Mouse (Mus musculus) embryonic facial prominence, embryonic 10.5 days (tissue): ENCODE results near the gene St5. TPM values are rescaled to one million over a fixed set of nuclear protein-coding genes. Genes with fewer than 3 reads are reported as not detected.

ENCODE experiments used
- DNase-seq: peaks from one replicate; pipeline ENCODE4 v3.0.0-alpha.2; 2017; ENCODE audit warnings: low spot score
- H3K27ac ChIP-seq: fragments of 300-500 bp; sonication (generic); replicated peaks from 2 replicates; pipeline ENCODE4 v1.5.1; 2016; ENCODE audit warnings: mild to moderate bottlenecking
- H3K27me3 ChIP-seq: fragments of 300-500 bp; sonication (generic); replicated peaks from 2 replicates; pipeline ENCODE4 v1.6.1; 2016; ENCODE audit warnings: low read depth, mild to moderate bottlenecking; ENCODE audit not compliant: poor library complexity, severe bottlenecking
- H3K36me3 ChIP-seq: fragments of 300-500 bp; sonication (generic); replicated peaks from 2 replicates; pipeline ENCODE4 v1.6.1; 2016; ENCODE audit warnings: mild to moderate bottlenecking, moderate library complexity
- H3K4me1 ChIP-seq: fragments of 300-500 bp; sonication (generic); 2 replicates; pipeline ENCODE4 v1.6.1; 2016
- H3K4me3 ChIP-seq: fragments of 300-500 bp; sonication (generic); 2 replicates; pipeline ENCODE4 v1.5.1; 2016; ENCODE audit warnings: mild to moderate bottlenecking, moderate library complexity
- H3K9me3 ChIP-seq: fragments of 300-500 bp; sonication (generic); 2 replicates; pipeline ENCODE4 v1.6.1; 2016; ENCODE audit warnings: mild to moderate bottlenecking
- WGBS: fragments of 180-500 bp; shearing (Covaris S2); methylation state at CpG from one replicate; pipeline ENCODE4 v1.1.7; 2016; 5-methylcytosine and 5-hydroxymethylcytosine counted together
- microRNA-seq: library from miRNA; unstranded; fragments of <30 nt; microRNA quantifications from one replicate; pipeline ENCODE4, GENCODE M21; 2017
- polyA plus RNA-seq: library from polyadenylated mRNA; unstranded; fragments of >200 nt; fragmentation: Nextera tagmentation; extraction: Ambion mirVana; gene quantifications from 2 replicates; pipeline ENCODE4 v1.2.1, GENCODE M21; 2016

The St5 gene
- polyA plus RNA-seq, 1 experiment from 2014 or later = 46.4 TPM

DNA sequence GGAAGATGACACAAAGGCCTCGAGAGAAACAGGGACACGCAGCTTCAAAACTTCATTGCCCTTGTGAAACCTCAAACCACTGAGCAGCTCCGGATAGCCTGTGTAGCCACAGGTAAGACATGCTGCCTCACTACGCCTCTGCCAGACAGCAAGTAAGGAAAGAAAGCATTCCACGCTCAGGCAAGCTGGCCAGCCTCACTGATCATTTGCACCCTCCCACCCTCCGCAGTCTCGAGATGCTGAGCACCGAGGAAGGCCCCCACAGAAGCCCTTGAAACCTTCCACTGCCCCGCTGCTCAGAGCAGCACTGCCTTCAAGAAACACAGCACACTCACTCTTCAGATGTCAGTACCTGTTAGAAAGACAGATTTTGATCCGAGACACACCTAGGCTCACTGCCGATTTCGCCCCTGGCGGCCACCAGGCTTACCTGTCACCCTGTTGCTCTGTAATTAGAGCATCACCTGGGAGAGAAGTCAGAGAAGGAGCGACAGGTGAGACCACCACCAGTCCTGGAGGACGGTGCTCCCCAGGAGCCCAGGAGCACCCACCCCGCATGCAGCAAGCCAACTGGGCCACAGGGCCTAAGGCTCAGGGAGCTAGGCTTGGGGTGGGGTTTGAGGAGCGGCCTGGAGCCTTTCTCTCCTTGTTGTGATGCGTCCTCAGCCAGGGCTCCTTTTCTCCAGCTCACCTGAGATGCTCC lies 210.6 kb downstream of the St5 start:
- Histone ChIP-seq H3K4me3 (peak overlapping the region; percentile 36; the same call in 1 of the 2 replicates), H3K27me3 (peaks cover 36% of the 10 kb centered on the region), H3K27ac (no peak overlapping the region), H3K9me3 (no peaks in the 10 kb centered on the region), H3K4me1 (peaks cover 17% of the 10 kb centered on the region), H3K36me3 (no peaks in the 10 kb centered on the region)
- no peak for DNase-seq
- WGBS = 46% methylated on average over 18 of the region's 18 CpGs

DNA sequence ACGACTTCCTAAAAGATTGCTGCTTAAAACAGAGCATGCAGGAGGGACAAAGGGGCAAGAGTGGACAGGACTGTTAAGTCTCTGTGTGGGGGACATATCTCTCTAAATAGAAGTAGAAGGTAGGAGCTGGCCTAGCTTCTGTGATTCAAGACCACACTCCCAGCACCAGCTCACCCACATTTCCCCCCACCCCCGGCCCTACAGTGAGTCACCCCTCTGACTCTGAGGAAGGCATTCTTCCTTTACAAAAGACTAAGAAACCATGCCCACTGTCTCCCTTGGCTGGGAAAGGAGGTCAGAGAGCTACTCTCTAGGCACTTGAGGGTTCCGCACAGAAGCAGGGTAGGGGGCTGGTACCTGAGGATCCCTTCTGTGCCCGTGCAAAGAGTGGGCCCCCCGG lies 219.2 kb downstream of the St5 start:
- Histone ChIP-seq H3K4me1 (peaks cover 9% of the 10 kb centered on the region; the same call in 1 of the 2 replicates), H3K27ac (no peak overlapping the region), H3K4me3 (no peak overlapping the region), H3K36me3 (no peaks in the 10 kb centered on the region), H3K27me3 (0 out of 2 replicates have a peak, but pooled peaks cover 3% of the 10 kb centered on the region), H3K9me3 (no peaks in the 10 kb centered on the region)
- DNase-seq = no peak
- WGBS = 67% methylated on average over 5 of the region's 5 CpGs

DNA sequence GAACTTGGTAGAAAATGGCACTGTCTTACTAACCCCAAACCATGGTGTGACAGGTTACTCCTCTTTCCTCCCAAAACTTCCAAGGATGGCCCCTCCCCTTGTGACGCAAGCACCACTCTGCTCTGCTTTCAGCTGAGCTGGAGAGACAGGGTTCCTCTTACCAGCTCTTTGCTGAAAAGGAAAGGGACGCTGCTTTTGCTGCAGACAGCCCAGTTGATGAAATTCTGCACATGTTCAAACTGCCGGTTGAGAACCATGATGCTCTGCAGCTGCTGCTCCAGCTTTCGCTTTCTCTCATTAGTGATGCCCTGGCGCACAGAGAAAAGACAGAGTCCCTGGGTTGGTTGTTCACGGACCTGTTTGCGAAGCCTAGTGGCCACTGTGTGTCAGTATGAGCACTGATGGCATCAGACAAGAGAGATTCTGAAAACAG lies 222.6 kb downstream of the St5 start:
- DNase-seq = peak; percentile 21
- 25% methylated on average over 7 of the region's 7 CpGs for WGBS
- peak overlapping the region; percentile 25; the same call in 1 of the 2 replicates for H3K4me3 ChIP-seq
- H3K27me3 ChIP-seq = 0 out of 2 replicates have a peak, but pooled peaks cover 3% of the 10 kb centered on the region
- H3K9me3 ChIP-seq = no peaks in the 10 kb centered on the region
- H3K27ac ChIP-seq = no peak overlapping the region
- H3K36me3 ChIP-seq = no peaks in the 10 kb centered on the region
- peaks cover 16% of the 10 kb centered on the region for H3K4me1 ChIP-seq

DNA sequence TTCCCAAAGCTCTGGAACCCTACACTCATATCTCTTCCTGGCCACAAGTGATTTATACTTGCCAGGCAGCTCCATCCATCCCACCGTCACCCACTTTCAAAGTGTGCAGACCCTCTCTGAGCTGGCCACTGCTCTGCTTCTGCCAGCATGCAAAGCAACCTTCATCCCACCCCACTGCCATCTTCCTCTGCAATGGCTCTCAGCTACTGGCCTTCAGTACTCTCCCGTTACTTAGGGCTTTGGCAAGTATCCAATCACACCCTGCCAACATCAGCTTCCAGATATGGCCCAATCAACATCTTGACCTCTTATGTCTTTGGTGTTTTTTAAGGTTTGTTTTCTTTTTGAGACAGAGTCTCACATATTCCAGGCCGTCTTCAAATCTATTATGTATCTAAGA lies 225.5 kb downstream of the St5 start:
- 87% methylated on average over 3 of the region's 3 CpGs for WGBS
- peaks cover 11% of the 10 kb centered on the region for H3K4me1 ChIP-seq
- no peak for DNase-seq
- no peaks in the 10 kb centered on the region for H3K36me3 ChIP-seq
- H3K4me3 ChIP-seq = no peak overlapping the region
- no peaks in the 10 kb centered on the region for H3K27me3 ChIP-seq
- no peaks in the 10 kb centered on the region for H3K9me3 ChIP-seq
- H3K27ac ChIP-seq = no peak overlapping the region

Small RNAs within 50 kb of the gene (microRNA-seq; reads per million reads assigned to microRNA genes)
- gene Gm47284 = not detected

Other genes starting within 250 kb of the St5 start
- gene Trim66, start 195.5 kb downstream of the St5 start, polyA plus RNA-seq = 0.15 and 0.22 TPM in 2 replicates
- gene Rpl27a, start 184.5 kb downstream of the St5 start, polyA plus RNA-seq = 132 and 136 TPM in 2 replicates
- 24.4 and 24.8 TPM in 2 replicates for gene Akip1, start 85 bp upstream of the St5 start, polyA plus RNA-seq
- 0.17 TPM in 1 of 2 replicates, not detected in the other for gene BC051019, start 20.2 kb upstream of the St5 start, polyA plus RNA-seq
- not detected in 2 replicates for gene Ascl3, start 28.1 kb upstream of the St5 start, polyA plus RNA-seq
- gene Tmem9b, start 49.3 kb upstream of the St5 start, polyA plus RNA-seq = 26.2 and 27.5 TPM in 2 replicates
- 0.15 and 0.25 TPM in 2 replicates for gene Nrip3, start 78.4 kb upstream of the St5 start, polyA plus RNA-seq
- 0.77 and 4.1 TPM in 2 replicates for gene Scube2, start 162.1 kb upstream of the St5 start, polyA plus RNA-seq